Mouse (Mus musculus) liver, embryonic 12.5 days (tissue): ENCODE measurements around the gene Nop2. TPM values are rescaled to one million over a fixed set of nuclear protein-coding genes. Genes with fewer than 3 reads are reported as not detected.

ENCODE experiments used
- ATAC-seq: fragments of 200-750 bp; cut with Nextera tagmentation; 2 replicates; pipeline ENCODE4 v1.8.0; 2017; ENCODE audit warnings: moderate number of reproducible peaks, mild to moderate bottlenecking, moderate library complexity
- H3K27ac ChIP-seq: fragments of 300-500 bp; sonication (generic); 2 replicates; pipeline ENCODE4 v1.5.1; 2016; ENCODE audit warnings: mild to moderate bottlenecking
- H3K27me3 ChIP-seq: fragments of 300-500 bp; sonication (generic); replicated peaks from 2 replicates; pipeline ENCODE4 v1.6.1; 2016; ENCODE audit warnings: mild to moderate bottlenecking, moderate library complexity
- H3K36me3 ChIP-seq: fragments of 300-500 bp; sonication (generic); 2 replicates; pipeline ENCODE4 v1.6.1; 2016; ENCODE audit warnings: mild to moderate bottlenecking, moderate library complexity
- H3K4me1 ChIP-seq: fragments of 300-500 bp; sonication (generic); 2 replicates; pipeline ENCODE4 v1.6.1; 2016
- H3K4me2 ChIP-seq: fragments of 300-500 bp; sonication (generic); 2 replicates; pipeline ENCODE4 v1.6.1; 2016; ENCODE audit warnings: mild to moderate bottlenecking, moderate library complexity
- H3K4me3 ChIP-seq: fragments of 300-500 bp; sonication (generic); 2 replicates; pipeline ENCODE4 v1.5.1; 2016; ENCODE audit warnings: mild to moderate bottlenecking, moderate library complexity
- H3K9ac ChIP-seq: fragments of 300-500 bp; sonication (generic); 2 replicates; pipeline ENCODE4 v1.6.1; 2016; ENCODE audit warnings: mild to moderate bottlenecking, moderate library complexity
- H3K9me3 ChIP-seq: fragments of 300-500 bp; sonication (generic); replicated peaks from 2 replicates; pipeline ENCODE4 v1.6.1; 2016; ENCODE audit warnings: mild to moderate bottlenecking, moderate library complexity
- WGBS: fragments of 180-500 bp; shearing (Covaris S2); methylation state at CpG from one replicate; pipeline ENCODE4 v1.1.7; 2016; ENCODE audit not compliant: insufficient replicate concordance; 5-methylcytosine and 5-hydroxymethylcytosine counted together
- microRNA-seq: library from miRNA; unstranded; fragments of <30 nt; microRNA quantifications from one replicate; pipeline ENCODE4, GENCODE M21; 2017
- polyA plus RNA-seq: library from polyadenylated mRNA; unstranded; fragments of >200 nt; fragmentation: Nextera tagmentation; extraction: Ambion mirVana; gene quantifications from 2 replicates; pipeline ENCODE4 v1.2.1, GENCODE M21; 2016

Nop2 gene
- polyA plus RNA-seq, 1 experiment from 2014 or later: 85.3 TPM

DNA sequence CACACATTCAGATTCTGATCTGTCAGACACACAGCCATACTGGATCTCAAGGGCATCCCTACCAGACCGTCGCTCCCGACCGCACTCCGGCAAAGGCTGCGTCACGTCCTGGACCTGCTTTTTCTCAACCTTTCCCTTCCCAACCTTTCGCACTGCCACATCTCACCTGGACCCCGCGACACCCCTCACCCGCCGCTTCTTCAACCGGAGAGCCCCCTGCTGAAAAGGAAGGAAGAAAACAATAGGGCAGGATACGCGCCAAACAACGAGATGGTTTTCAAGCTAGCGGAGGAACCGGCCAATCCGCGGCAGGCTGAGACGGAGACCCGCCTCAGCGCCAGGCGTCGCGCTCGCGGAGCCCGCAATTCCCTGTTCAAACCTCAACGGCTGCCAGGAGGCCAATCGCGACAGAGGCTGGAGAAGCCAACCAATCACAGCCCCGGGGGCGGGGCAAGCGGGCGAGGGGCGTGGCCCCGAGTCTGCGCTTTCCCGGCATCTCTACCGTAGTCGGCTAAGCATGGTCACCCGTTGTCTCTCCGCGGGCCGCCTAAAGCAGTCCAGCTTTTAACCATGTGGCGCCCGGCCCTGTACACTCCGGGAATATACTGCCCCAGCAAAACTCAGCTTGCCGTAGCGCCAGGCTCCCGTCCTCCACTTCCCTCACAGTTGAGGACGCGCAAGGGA, 59.8 kb downstream of the Nop2 start, which contains the start of the genes Ncapd2 and Mrpl51:
Ncapd2 (minus strand) TSS at position 370 of the 684 bp plus-strand sequence.
Mrpl51 (plus strand) TSS at position 470 of the 684 bp plus-strand sequence.
- Histone ChIP-seq H3K27me3 (no peaks in the 10 kb centered on the region), H3K4me1 (peaks cover 48% of the 10 kb centered on the region), H3K4me2 (peak within 1 kb of the TSS; percentile 91), H3K9me3 (no peaks in the 10 kb centered on the region), H3K36me3 (peaks cover 60% of the 10 kb centered on the region), H3K9ac (peak within 1 kb of the TSS; percentile 86), H3K27ac (peak within 1 kb of the TSS; percentile 99), H3K4me3 (peak within 1 kb of the TSS; percentile 71)
- ATAC-seq: peak; percentile 91
- WGBS: under 1% methylated on average over 54 of the region's 54 CpGs

DNA sequence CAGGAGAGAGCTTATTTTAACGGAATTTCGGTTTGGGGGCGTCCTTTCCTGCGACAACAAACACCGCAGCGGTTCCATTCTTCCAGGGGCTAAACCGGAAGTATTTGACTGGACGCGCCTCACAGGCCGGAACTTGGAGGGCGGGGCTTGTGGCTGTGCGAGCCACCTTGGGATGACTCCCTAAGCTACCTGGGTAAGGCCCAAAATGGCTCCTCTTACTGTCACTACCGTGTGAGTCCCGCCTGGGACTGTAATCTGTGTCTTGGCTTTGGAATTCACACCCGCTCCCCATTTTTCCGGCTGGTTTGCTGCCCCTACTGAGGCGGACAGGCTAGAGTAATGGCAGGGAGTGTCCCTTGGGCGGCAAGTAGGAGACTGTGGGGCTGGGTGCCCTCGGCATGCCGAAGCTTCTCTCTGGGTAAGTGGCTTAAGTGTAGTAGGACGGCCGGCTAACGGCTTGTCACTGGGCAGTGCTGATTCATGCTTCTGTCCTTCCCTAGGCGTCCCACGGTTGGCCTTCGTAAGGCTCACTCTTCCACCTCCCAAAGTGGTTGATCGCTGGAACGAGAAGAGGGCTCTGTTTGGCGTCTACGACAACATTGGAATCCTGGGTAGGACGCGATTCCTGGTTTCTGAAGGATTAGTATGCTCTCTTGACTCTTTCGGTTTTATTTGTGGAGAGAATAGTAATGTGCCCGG, 60.5 kb downstream of the Nop2 start:
- Histone ChIP-seq H3K4me2 (peak overlapping the region; percentile 91), H3K9me3 (no peaks in the 10 kb centered on the region), H3K27ac (peak overlapping the region; percentile 99), H3K4me3 (peak overlapping the region; percentile 71), H3K9ac (peak overlapping the region; percentile 86), H3K27me3 (no peaks in the 10 kb centered on the region), H3K4me1 (peaks cover 48% of the 10 kb centered on the region), H3K36me3 (peaks cover 55% of the 10 kb centered on the region)
- under 1% methylated on average over 34 of the region's 34 CpGs for WGBS
- peak; percentile 88 for ATAC-seq

DNA sequence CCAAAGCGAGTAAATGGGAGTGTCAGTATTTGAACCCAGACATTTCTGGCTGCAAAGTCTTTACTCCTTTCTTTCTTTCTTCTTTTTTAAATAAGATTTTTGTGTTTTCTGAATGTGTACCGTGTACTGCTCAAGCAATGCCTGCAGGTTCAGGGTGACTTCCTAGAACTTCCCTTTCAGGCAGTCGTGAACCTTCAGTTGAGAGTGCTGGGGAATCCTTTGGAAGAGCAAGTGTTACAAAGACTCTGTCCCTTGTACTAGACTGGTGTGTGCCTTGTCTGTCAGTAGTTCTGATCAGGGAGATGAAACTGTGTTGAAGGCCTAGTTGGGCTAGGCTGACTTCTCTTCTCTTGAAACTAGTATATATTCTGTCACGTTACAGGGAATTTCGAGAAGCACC, 61.1 kb downstream of the Nop2 start:
- Histone ChIP-seq H3K4me1 (peaks cover 44% of the 10 kb centered on the region), H3K9me3 (no peaks in the 10 kb centered on the region), H3K4me2 (peak overlapping the region; percentile 91), H3K36me3 (peaks cover 49% of the 10 kb centered on the region), H3K4me3 (peak overlapping the region; percentile 71), H3K9ac (peak overlapping the region; percentile 86), H3K27ac (peak overlapping the region; percentile 99), H3K27me3 (no peaks in the 10 kb centered on the region)
- no peak for ATAC-seq
- WGBS: 14% methylated on average over 5 of the region's 5 CpGs

DNA sequence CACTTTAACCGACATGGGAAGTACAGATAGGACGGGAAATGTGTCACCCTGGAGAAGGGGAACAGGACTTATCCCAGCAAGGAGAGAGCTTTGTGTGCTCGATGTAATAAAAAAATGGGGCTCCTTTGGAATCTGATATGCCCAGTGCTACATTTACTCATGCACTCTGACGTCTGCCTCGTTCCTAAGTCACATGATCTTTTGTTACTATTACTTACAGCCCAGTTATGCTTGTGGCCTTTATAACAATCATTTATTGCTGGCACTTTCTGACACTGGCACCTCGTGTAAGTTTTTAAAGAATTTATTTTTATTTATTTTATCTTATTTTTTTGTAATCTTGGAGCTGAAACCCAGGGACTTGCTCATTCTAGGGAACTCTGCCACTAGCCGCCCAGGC, 61.7 kb downstream of the Nop2 start:
- H3K4me2 ChIP-seq: peak overlapping the region; percentile 91
- H3K9ac ChIP-seq: peak overlapping the region; percentile 86
- H3K27me3 ChIP-seq: no peaks in the 10 kb centered on the region
- WGBS: 27% methylated on average over 7 of the region's 7 CpGs
- peak overlapping the region; percentile 71 for H3K4me3 ChIP-seq
- ATAC-seq: no peak
- peak overlapping the region; percentile 99 for H3K27ac ChIP-seq
- H3K36me3 ChIP-seq: peaks cover 43% of the 10 kb centered on the region
- H3K4me1 ChIP-seq: peaks cover 39% of the 10 kb centered on the region
- H3K9me3 ChIP-seq: no peaks in the 10 kb centered on the region

Small RNAs within 50 kb of the gene (microRNA-seq; reads per million reads assigned to microRNA genes)
- not detected for gene Mir7045

Other genes starting within 250 kb of the Nop2 start
- 0.05 and 0.07 TPM in 2 replicates for gene Cd4, start 243.7 kb upstream of the Nop2 start, polyA plus RNA-seq
- gene Lag3, start 220.2 kb upstream of the Nop2 start, polyA plus RNA-seq: 0.32 and 0.33 TPM in 2 replicates
- 64.5 and 66.7 TPM in 2 replicates for gene Ptms, start 211.8 kb upstream of the Nop2 start, polyA plus RNA-seq
- gene Mlf2, start 200.5 kb upstream of the Nop2 start, polyA plus RNA-seq: 178 and 187 TPM in 2 replicates
- 88.7 and 95.2 TPM in 2 replicates for gene Cops7a, start 166.4 kb upstream of the Nop2 start, polyA plus RNA-seq
- gene Pianp, start 135.2 kb upstream of the Nop2 start, polyA plus RNA-seq: 0.11 TPM in 1 of 2 replicates, not detected in the other
- 6.6 and 7.2 TPM in 2 replicates for gene Zfp384, start 122.8 kb upstream of the Nop2 start, polyA plus RNA-seq
- gene Ing4, start 92.1 kb upstream of the Nop2 start, polyA plus RNA-seq: 34.4 and 34.6 TPM in 2 replicates
- gene Acrbp, start 82.2 kb upstream of the Nop2 start, polyA plus RNA-seq: 2.8 and 3.7 TPM in 2 replicates
- gene Lpar5, start 64.0 kb upstream of the Nop2 start, polyA plus RNA-seq: 1.9 and 2.2 TPM in 2 replicates
- 38.3 and 40.5 TPM in 2 replicates for gene Chd4, start 35.9 kb upstream of the Nop2 start, polyA plus RNA-seq
- gene Iffo1, start 13.3 kb downstream of the Nop2 start, polyA plus RNA-seq: 6.6 and 7.3 TPM in 2 replicates
- gene Gapdh, start 34.6 kb downstream of the Nop2 start, polyA plus RNA-seq: 1,499 and 1,575 TPM in 2 replicates
- 132 and 138 TPM in 2 replicates for gene Ncapd2, start 59.8 kb downstream of the Nop2 start, polyA plus RNA-seq
- gene Mrpl51, start 59.9 kb downstream of the Nop2 start, polyA plus RNA-seq: 211 and 222 TPM in 2 replicates
- gene Vamp1, start 83.6 kb downstream of the Nop2 start, polyA plus RNA-seq: 2.3 and 2.6 TPM in 2 replicates
- 3.8 and 4.0 TPM in 2 replicates for gene Tapbpl, start 100.0 kb downstream of the Nop2 start, polyA plus RNA-seq
- gene Cd27, start 105.1 kb downstream of the Nop2 start, polyA plus RNA-seq: 2.6 and 3.2 TPM in 2 replicates
- gene Tuba3a, start 154.1 kb downstream of the Nop2 start, polyA plus RNA-seq: not detected in 2 replicates
- 19.2 and 22.9 TPM in 2 replicates for gene Ltbr, start 182.0 kb downstream of the Nop2 start, polyA plus RNA-seq
- 0.23 and 0.50 TPM in 2 replicates for gene Scnn1a, start 188.8 kb downstream of the Nop2 start, polyA plus RNA-seq
- 23.0 and 23.4 TPM in 2 replicates for gene Tnfrsf1a, start 217.5 kb downstream of the Nop2 start, polyA plus RNA-seq
- 0.37 and 0.39 TPM in 2 replicates for gene Plekhg6, start 248.9 kb downstream of the Nop2 start, polyA plus RNA-seq